Mouse (Mus musculus) spleen, adult 18-20 months (tissue): ENCODE data around the gene Zbtb6.

ENCODE experiments used
- DNase-seq, 2 experiments: peaks; one replicate each; pipeline ENCODE4 v3.0.0; 2022; ENCODE audit warnings: mixed read lengths in 2 of 2

The Zbtb6 gene

GRCm38 (mm10) chr2:37442611-37443591 lies at the start of gene Zbtb6, which contains the start of the genes Zbtb26 and Rabgap1:
Gene Zbtb6 (minus strand): TSS chr2:37443171.
Gene Zbtb26 (minus strand): TSS chr2:37443135.
Gene Rabgap1 (plus strand): TSS chr2:37443279.
- peak; percentile 87 to 88 for DNase-seq

GRCm38 (mm10) chr2:37488956-37489355 lies 46.0 kb upstream of the Zbtb6 start:
- DNase-seq, result no peak

GRCm38 (mm10) chr2:37486408-37486807 lies 43.4 kb upstream of the Zbtb6 start:
- DNase-seq, result no peak

DNA sequence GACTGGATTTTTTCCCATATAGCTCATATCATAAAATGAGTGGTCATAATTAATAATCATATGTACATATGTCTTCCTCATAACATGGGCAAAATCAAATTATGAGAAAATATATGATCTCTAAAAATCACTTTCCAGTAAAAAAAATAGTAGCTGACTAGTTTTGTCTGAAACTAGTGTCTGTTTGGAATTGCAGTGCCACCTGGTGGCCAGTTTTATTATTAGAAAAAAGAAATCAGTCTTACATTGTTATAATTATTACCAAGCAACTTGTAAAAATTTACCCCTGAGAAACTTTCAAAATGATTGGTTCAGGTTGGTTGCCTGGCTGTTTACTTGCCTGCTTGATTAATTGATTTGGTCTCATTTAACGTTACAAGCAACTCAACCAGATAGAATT lies 42.4 kb upstream of the Zbtb6 start:
- DNase-seq, result peak in 1 of 2 experiments; percentile 21

DNA sequence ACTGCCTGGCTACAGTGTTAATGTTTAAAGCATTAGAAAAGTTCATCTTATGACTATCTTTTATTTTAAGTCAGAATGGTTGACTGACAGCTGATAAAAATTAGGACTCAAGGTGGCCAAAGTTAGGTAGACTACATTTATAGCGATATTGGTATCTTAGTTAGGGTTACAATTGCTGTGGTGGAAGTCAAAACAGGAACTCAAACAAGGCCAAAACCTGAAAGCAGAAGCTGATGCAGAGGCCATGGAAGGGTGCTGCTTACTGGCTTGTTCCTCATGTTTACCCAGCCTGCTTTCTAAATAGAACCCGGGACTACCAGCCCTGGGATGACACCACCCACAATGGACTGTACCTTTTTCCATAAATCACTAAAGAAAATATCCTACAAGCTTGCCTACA lies 41.2 kb upstream of the Zbtb6 start:
- DNase-seq, result no peak

GRCm38 (mm10) chr2:37480039-37480438 lies 37.1 kb upstream of the Zbtb6 start:
- DNase-seq, result no peak

- no peak for DNase-seq
Observed at GRCm38 (mm10) chr2:37479559-37479958, 36.6 kb upstream of the Zbtb6 start.

DNA sequence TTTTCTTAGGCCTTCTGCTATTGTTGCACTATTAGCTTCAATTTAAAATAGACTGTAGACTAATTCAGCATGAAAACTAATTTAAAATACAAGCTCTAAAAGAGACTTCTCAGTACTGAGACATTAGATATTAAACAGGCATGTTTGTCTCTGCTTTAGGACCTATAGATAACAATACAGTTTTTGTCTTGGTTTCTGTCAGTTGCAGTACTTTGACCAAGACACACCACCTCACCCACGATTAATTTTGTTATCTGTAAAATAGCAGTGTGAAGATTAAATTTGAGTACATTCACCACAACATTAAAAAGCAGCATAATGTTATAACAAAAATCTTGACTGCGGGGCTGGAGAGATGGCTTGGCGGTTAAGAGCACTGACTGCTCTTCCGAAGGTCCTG lies 23.3 kb upstream of the Zbtb6 start:
- DNase-seq, result no peak

GRCm38 (mm10) chr2:37460707-37461106 lies 17.7 kb upstream of the Zbtb6 start:
- no peak for DNase-seq

GRCm38 (mm10) chr2:37452376-37452760 lies 9.4 kb upstream of the Zbtb6 start:
- DNase-seq, result no peak

- peak; percentile 87 for DNase-seq
Observed at GRCm38 (mm10) chr2:37451667-37452375, 8.8 kb upstream of the Zbtb6 start.

- no peak for DNase-seq
Observed at GRCm38 (mm10) chr2:37431609-37432008, 11.4 kb downstream of the Zbtb6 start.

- peak; percentile 55 to 64 for DNase-seq
Observed at GRCm38 (mm10) chr2:37430593-37431464, 12.1 kb downstream of the Zbtb6 start.

- no peak for DNase-seq
Observed at GRCm38 (mm10) chr2:37423671-37424070, 19.3 kb downstream of the Zbtb6 start.

- peak; percentile 83 to 90 for DNase-seq
Observed at GRCm38 (mm10) chr2:37422306-37423304, 20.4 kb downstream of the Zbtb6 start, which contains the start of gene Rc3h2. Gene Rc3h2 (minus strand): TSS chr2:37422903.

DNA sequence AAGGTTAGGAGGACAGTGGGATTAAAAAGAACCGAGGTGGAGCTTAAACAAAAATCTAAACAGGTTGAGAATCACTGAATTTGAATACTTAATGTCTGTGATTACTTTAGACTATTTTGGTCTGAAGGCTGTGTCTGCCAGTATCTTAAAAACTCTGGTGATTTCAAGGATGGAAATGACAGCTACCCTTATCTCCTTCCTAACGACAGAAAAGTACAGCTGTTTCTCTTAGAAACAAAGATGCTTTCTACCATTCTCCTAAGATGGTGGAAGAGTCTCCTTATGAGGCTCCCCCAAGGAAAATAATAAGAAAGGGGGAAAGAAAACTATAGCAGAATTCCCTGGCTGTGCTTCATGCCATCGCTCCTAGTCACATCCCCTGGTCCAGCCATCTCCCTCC lies 21.1 kb downstream of the Zbtb6 start:
- no peak for DNase-seq

GRCm38 (mm10) chr2:37395539-37395938 lies 47.4 kb downstream of the Zbtb6 start:
- DNase-seq, result no peak

DNA sequence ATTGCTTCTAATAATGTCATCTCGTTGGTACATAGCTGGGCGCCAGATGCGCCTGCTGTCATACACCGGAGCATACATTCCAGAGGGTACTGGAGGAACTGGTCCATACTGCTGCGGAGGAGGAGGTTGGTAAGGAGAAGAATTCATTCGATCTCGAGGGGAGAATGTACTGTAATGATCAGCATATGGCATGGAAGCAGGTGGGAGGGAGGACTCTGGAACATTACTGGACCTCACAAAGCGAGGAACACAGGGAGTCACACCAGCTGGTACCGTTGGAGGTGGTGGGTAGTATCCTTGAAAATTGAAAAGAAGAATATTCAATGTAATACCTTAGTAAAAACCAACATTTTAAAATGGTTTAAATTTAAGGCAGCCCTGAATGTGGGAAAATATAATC lies 60.0 kb downstream of the Zbtb6 start:
- DNase-seq, result no peak

GRCm38 (mm10) chr2:37380189-37380588 lies 62.8 kb downstream of the Zbtb6 start:
- DNase-seq, result peak in 1 of 2 experiments; percentile 52

GRCm38 (mm10) chr2:37376018-37376417 lies 67.0 kb downstream of the Zbtb6 start:
- DNase-seq, result no peak
